Mouse (Mus musculus) embryonic facial prominence, embryonic 15.5 days (tissue): ENCODE results near the gene Dmrtc2. TPM values are rescaled to one million over a fixed set of nuclear protein-coding genes. Genes with fewer than 3 reads are reported as not detected.
"Not testable (repeated sequence)": the region's sequence is repeated elsewhere in the genome, so short reads cannot be mapped to it uniquely, and the experiment has no call there.

Experiments
- ATAC-seq: fragments of 200-750 bp; cut with Nextera tagmentation; 2 replicates; pipeline ENCODE4 v1.8.0; 2017; ENCODE audit warnings: low read depth, moderate TSS enrichment; ENCODE audit not compliant: insufficient number of reproducible peaks, low FRiP score, low TSS enrichment
- H3K27ac ChIP-seq: fragments of 300-500 bp; sonication (generic); replicated peaks from 2 replicates; pipeline ENCODE4 v1.5.1; 2015; ENCODE audit warnings: mild to moderate bottlenecking, inconsistent platforms
- H3K27me3 ChIP-seq: fragments of 300-500 bp; sonication (generic); 2 replicates; pipeline ENCODE4 v1.6.1; 2015; ENCODE audit warnings: inconsistent platforms
- H3K36me3 ChIP-seq: fragments of 300-500 bp; sonication (generic); 2 replicates; pipeline ENCODE4 v1.6.1; 2015; ENCODE audit warnings: mild to moderate bottlenecking, inconsistent platforms
- H3K4me1 ChIP-seq: fragments of 300-500 bp; sonication (generic); 2 replicates; pipeline ENCODE4 v1.6.1; 2015; ENCODE audit warnings: inconsistent platforms
- H3K4me2 ChIP-seq: fragments of 300-500 bp; sonication (generic); replicated peaks from 2 replicates; pipeline ENCODE4 v1.6.1; 2015; ENCODE audit warnings: mild to moderate bottlenecking, inconsistent platforms
- H3K4me3 ChIP-seq: fragments of 300-500 bp; sonication (generic); replicated peaks from 2 replicates; pipeline ENCODE4 v1.5.1; 2015; ENCODE audit warnings: mild to moderate bottlenecking, inconsistent platforms
- H3K9ac ChIP-seq: fragments of 300-500 bp; sonication (generic); 2 replicates; pipeline ENCODE4 v1.6.1; 2015; ENCODE audit warnings: inconsistent platforms
- H3K9me3 ChIP-seq: fragments of 300-500 bp; sonication (generic); replicated peaks from 2 replicates; pipeline ENCODE4 v1.6.1; 2016; ENCODE audit warnings: inconsistent platforms
- WGBS: fragments of 180-500 bp; shearing (Covaris S2); methylation state at CpG from one replicate; pipeline ENCODE4 v1.1.7; 2015; 5-methylcytosine and 5-hydroxymethylcytosine counted together
- polyA plus RNA-seq: library from polyadenylated mRNA; unstranded; fragments of >200 nt; fragmentation: Nextera tagmentation; extraction: Ambion mirVana; gene quantifications from 2 replicates; pipeline ENCODE4 v1.2.1, GENCODE M21; 2015

Dmrtc2 gene
- polyA plus RNA-seq, 1 experiment from 2014 or later, result 0.09 TPM

GRCm38 (mm10) chr7:24890281-24891216 lies 20.7 kb downstream of the Dmrtc2 start:
- H3K9ac ChIP-seq, result no peak overlapping the region
- 26% methylated on average over 10 of the region's 10 CpGs for WGBS
- H3K27me3 ChIP-seq, result no peaks in the 10 kb centered on the region
- H3K9me3 ChIP-seq, result no peaks in the 10 kb centered on the region
- H3K27ac ChIP-seq, result peak overlapping the region; percentile 48
- no peak overlapping the region for H3K4me2 ChIP-seq
- peak; percentile 60 for ATAC-seq
- peaks cover 25% of the 10 kb centered on the region for H3K4me1 ChIP-seq
- H3K36me3 ChIP-seq, result peaks cover 57% of the 10 kb centered on the region
- no peak overlapping the region for H3K4me3 ChIP-seq

- Histone ChIP-seq H3K27me3 (no peaks in the 10 kb centered on the region), H3K4me1 (peaks cover 16% of the 10 kb centered on the region), H3K36me3 (peaks cover 48% of the 10 kb centered on the region), H3K4me3 (no peak overlapping the region), H3K9ac (no peak overlapping the region), H3K9me3 (no peaks in the 10 kb centered on the region), H3K27ac (no peak overlapping the region; the same call in 1 of the 2 replicates), H3K4me2 (no peak overlapping the region)
- 59% methylated on average over 3 of the region's 3 CpGs for WGBS
- ATAC-seq, result no peak
Measured at GRCm38 (mm10) chr7:24891241-24892124, 21.6 kb downstream of the Dmrtc2 start.

GRCm38 (mm10) chr7:24892125-24892583 lies 22.3 kb downstream of the Dmrtc2 start:
- peaks cover 41% of the 10 kb centered on the region for H3K36me3 ChIP-seq
- H3K27ac ChIP-seq, result no peak overlapping the region
- no peaks in the 10 kb centered on the region for H3K9me3 ChIP-seq
- ATAC-seq, result no peak
- no peaks in the 10 kb centered on the region for H3K27me3 ChIP-seq
- H3K9ac ChIP-seq, result no peak overlapping the region
- 68% methylated on average over 2 of the region's 2 CpGs for WGBS
- peaks cover 9% of the 10 kb centered on the region for H3K4me1 ChIP-seq
- no peak overlapping the region for H3K4me2 ChIP-seq
- H3K4me3 ChIP-seq, result no peak overlapping the region

GRCm38 (mm10) chr7:24895749-24896148 lies 25.9 kb downstream of the Dmrtc2 start:
- H3K4me1 ChIP-seq, H3K4me2 ChIP-seq, H3K36me3 ChIP-seq, H3K27ac ChIP-seq, H3K9me3 ChIP-seq, ATAC-seq, H3K27me3 ChIP-seq, H3K9ac ChIP-seq, H3K4me3 ChIP-seq: not testable (repeated sequence)
- 83% methylated on average over 2 of the region's 2 CpGs for WGBS

GRCm38 (mm10) chr7:24896269-24896668 lies 26.4 kb downstream of the Dmrtc2 start:
- WGBS, result 83% methylated on average over 8 of the region's 8 CpGs

GRCm38 (mm10) chr7:24897224-24897623 lies 27.4 kb downstream of the Dmrtc2 start, which contains the start of gene Cd79a:
Cd79a (plus strand) TSS chr7:24897381.
- WGBS, result 52% methylated on average over 12 of the region's 12 CpGs
- Histone ChIP-seq H3K4me2 (no peak within 1 kb of the TSS), H3K4me1 (peaks cover 2% of the 10 kb centered on the region; the same call in 1 of the 2 replicates), H3K4me3 (no peak within 1 kb of the TSS), H3K27me3 (no peaks in the 10 kb centered on the region), H3K36me3 (no peaks in the 10 kb centered on the region), H3K9me3 (no peaks in the 10 kb centered on the region), H3K9ac (no peak within 1 kb of the TSS), H3K27ac (no peak within 1 kb of the TSS)
- no peak for ATAC-seq

More at GRCm38 (mm10) chr7:24896269-24896668, 26.4 kb downstream of the Dmrtc2 start:
- Histone ChIP-seq H3K4me2 (no peak overlapping the region), H3K9me3 (no peaks in the 10 kb centered on the region), H3K27ac (no peak overlapping the region), H3K27me3 (no peaks in the 10 kb centered on the region), H3K9ac (no peak overlapping the region), H3K4me3 (no peak overlapping the region), H3K36me3 (no peaks in the 10 kb centered on the region), H3K4me1 (no peaks in the 10 kb centered on the region)
- no peak for ATAC-seq

- H3K4me1 ChIP-seq, result peaks cover 7% of the 10 kb centered on the region; the same call in 1 of the 2 replicates
- no peak for ATAC-seq
- WGBS, result 75% methylated on average over 5 of the region's 5 CpGs
- no peaks in the 10 kb centered on the region for H3K36me3 ChIP-seq
- no peaks in the 10 kb centered on the region for H3K27me3 ChIP-seq
- no peak overlapping the region for H3K4me3 ChIP-seq
- no peak overlapping the region for H3K4me2 ChIP-seq
- H3K27ac ChIP-seq, result no peak overlapping the region
- no peak overlapping the region for H3K9ac ChIP-seq
- no peaks in the 10 kb centered on the region for H3K9me3 ChIP-seq
Measured at GRCm38 (mm10) chr7:24897959-24898358, 28.1 kb downstream of the Dmrtc2 start.

- H3K4me2 ChIP-seq, result no peak overlapping the region
- H3K4me3 ChIP-seq, result no peak overlapping the region
- H3K36me3 ChIP-seq, result no peaks in the 10 kb centered on the region
- no peak overlapping the region for H3K27ac ChIP-seq
- ATAC-seq, result no peak
- H3K9me3 ChIP-seq, result no peaks in the 10 kb centered on the region
- H3K27me3 ChIP-seq, result no peaks in the 10 kb centered on the region
- WGBS, result 77% methylated on average over 6 of the region's 6 CpGs
- peaks cover 20% of the 10 kb centered on the region for H3K4me1 ChIP-seq
- no peak overlapping the region for H3K9ac ChIP-seq
Measured at GRCm38 (mm10) chr7:24901114-24901513, 31.3 kb downstream of the Dmrtc2 start.

- Histone ChIP-seq H3K9me3 (no peaks in the 10 kb centered on the region), H3K4me3 (no peak overlapping the region; the same call in 1 of the 2 replicates), H3K27ac (0 out of 2 replicates have a peak overlapping the region, but pooled peaks have one; percentile 91)
Measured at GRCm38 (mm10) chr7:24901842-24902241, 32.0 kb downstream of the Dmrtc2 start.

GRCm38 (mm10) chr7:24902264-24902629 lies 32.4 kb downstream of the Dmrtc2 start:
- H3K27ac ChIP-seq, result peak overlapping the region; percentile 91
- H3K9ac ChIP-seq, result peak overlapping the region; percentile 80; the same call in 1 of the 2 replicates
- no peaks in the 10 kb centered on the region for H3K27me3 ChIP-seq
- H3K4me3 ChIP-seq, result peak overlapping the region; percentile 82
- H3K4me2 ChIP-seq, result peak overlapping the region; percentile 73
- peaks cover 31% of the 10 kb centered on the region for H3K4me1 ChIP-seq
- ATAC-seq, result no peak
- WGBS, result 67% methylated on average over 2 of the region's 2 CpGs
- no peaks in the 10 kb centered on the region for H3K36me3 ChIP-seq
- H3K9me3 ChIP-seq, result no peaks in the 10 kb centered on the region

More at GRCm38 (mm10) chr7:24901842-24902241, 32.0 kb downstream of the Dmrtc2 start:
- H3K9ac ChIP-seq, result no peak overlapping the region
- ATAC-seq, result no peak
- WGBS, result 45% methylated on average over 1 of the region's 1 CpGs
- H3K4me2 ChIP-seq, result peak overlapping the region; percentile 73; the same call in 1 of the 2 replicates
- H3K36me3 ChIP-seq, result no peaks in the 10 kb centered on the region
- H3K4me1 ChIP-seq, result peaks cover 27% of the 10 kb centered on the region
- no peaks in the 10 kb centered on the region for H3K27me3 ChIP-seq
